Mouse (Mus musculus): ENCODE data around the gene Crnn. TPM values are rescaled to one million over a fixed set of nuclear protein-coding genes. Genes with fewer than 3 reads are reported as not detected.
A peak's percentile ranks its signal among the peaks of the same experiment; 100 is the strongest.

The Crnn gene
- not detected for total RNA-seq (2021)
- long read RNA-seq, experiment 1 = 0 reads
- long read RNA-seq, experiment 2 = 0 reads

- DNase-seq = no peak
Observed at GRCm38 (mm10) chr3:93144510-93145051, at the start of gene Crnn. Gene Crnn (plus strand): TSS chr3:93144787.

GRCm38 (mm10) chr3:93096447-93096846 lies 48.1 kb upstream of the Crnn start:
- no peak for DNase-seq

GRCm38 (mm10) chr3:93111668-93112067 lies 32.9 kb upstream of the Crnn start:
- DNase-seq = no peak

GRCm38 (mm10) chr3:93114481-93114880 lies 30.1 kb upstream of the Crnn start:
- DNase-seq = peak in 1 of 2 experiments; percentile 15

- no peak for DNase-seq
Observed at GRCm38 (mm10) chr3:93119101-93119500, 25.5 kb upstream of the Crnn start.

GRCm38 (mm10) chr3:93128052-93128451 lies 16.5 kb upstream of the Crnn start:
- DNase-seq = no peak

- DNase-seq = no peak
Observed at GRCm38 (mm10) chr3:93129076-93129475, 15.5 kb upstream of the Crnn start.

GRCm38 (mm10) chr3:93130460-93130859 lies 14.1 kb upstream of the Crnn start:
- peak; percentile 18 to 47 for DNase-seq

GRCm38 (mm10) chr3:93162502-93162901 lies 17.9 kb downstream of the Crnn start:
- DNase-seq = no peak

GRCm38 (mm10) chr3:93162996-93163592 lies 18.5 kb downstream of the Crnn start:
- DNase-seq = no peak

- DNase-seq = no peak
Observed at GRCm38 (mm10) chr3:93180856-93181255, 36.3 kb downstream of the Crnn start.

- no peak for DNase-seq
Observed at GRCm38 (mm10) chr3:93196978-93197377, 52.4 kb downstream of the Crnn start, which contains the start of gene Flg2. Gene Flg2 (plus strand): TSS chr3:93197278.

Other genes starting within 250 kb of the Crnn start
- not detected for gene Lce3a, start 218.6 kb upstream of the Crnn start, total RNA-seq (2021)
- gene Lce3b, start 211.8 kb upstream of the Crnn start, total RNA-seq (2021) = not detected
- gene Lce3c, start 200.3 kb upstream of the Crnn start, total RNA-seq (2021) = not detected
- not detected for gene Lce3d, start 187.4 kb upstream of the Crnn start, total RNA-seq (2021)
- gene Lce3e, start 177.7 kb upstream of the Crnn start, total RNA-seq (2021) = not detected
- gene Lce3f, start 152.6 kb upstream of the Crnn start, total RNA-seq (2021) = not detected
- gene Crct1, start 129.1 kb upstream of the Crnn start, total RNA-seq (2021) = not detected
- gene Lce1m, start 125.7 kb upstream of the Crnn start, total RNA-seq (2021) = not detected
- not detected for gene Gm4858, start 76.0 kb upstream of the Crnn start, total RNA-seq (2021)
- gene Flg2, start 52.5 kb downstream of the Crnn start, total RNA-seq (2021) = not detected
- gene Flg, start 128.7 kb downstream of the Crnn start, total RNA-seq (2021) = not detected
- gene Hrnr, start 175.0 kb downstream of the Crnn start, total RNA-seq (2021) = not detected
- gene Rptn, start 248.9 kb downstream of the Crnn start, total RNA-seq (2021) = not detected

Measured in heart, adult 18-20 months (tissue).